Mouse (Mus musculus): Measurements from ENCODE around the gene Npsr1. TPM values are rescaled to one million over a fixed set of nuclear protein-coding genes. Genes with fewer than 3 reads are reported as not detected.

Npsr1 gene
- polyA plus RNA-seq (2014; fragmentation: Nextera tagmentation; extraction: Ambion mirVana): 0.12 TPM in 1 of 2 replicates, not detected in the other

DNA sequence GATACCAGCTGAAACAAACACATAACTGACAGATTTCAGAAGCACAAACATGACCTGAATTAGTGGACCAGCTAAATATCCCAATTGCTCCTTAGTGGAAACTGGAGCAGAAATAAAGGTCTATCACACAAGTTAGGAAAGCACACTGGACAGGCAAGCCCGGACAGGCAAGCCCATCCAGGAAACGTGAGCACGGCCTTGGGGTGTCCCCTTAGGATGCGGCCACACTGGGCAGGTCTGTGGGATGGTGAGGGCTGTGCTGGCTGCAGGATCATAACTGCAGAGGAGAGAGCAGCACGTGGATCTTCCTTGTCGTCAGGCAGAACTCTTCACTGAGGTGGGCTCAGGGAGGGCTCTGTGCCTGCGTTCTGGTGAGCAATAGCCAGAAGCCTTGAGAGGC is at the start of gene Npsr1:
Npsr1 (plus strand) TSS at position 301 of the 400 bp plus-strand sequence.
- Histone ChIP-seq H3K4me2 (no peak within 1 kb of the TSS), H3K9ac (ENCODE audit: low read length) (no peak within 1 kb of the TSS), H3K4me1 (ENCODE audit: control insufficient read depth, insufficient read depth, low read length) (no peaks in the 10 kb centered on the region), H3K4me3 (ENCODE audit: low read depth, low read length) (no peak within 1 kb of the TSS), H3K27ac (ENCODE audit: low read depth, low read length) (no peak within 1 kb of the TSS), H3K36me3 (ENCODE audit: control insufficient read depth, insufficient read depth, low read length) (no peaks in the 10 kb centered on the region), H3K27me3 (ENCODE audit: control insufficient read depth, insufficient read depth, low read length) (no peaks in the 10 kb centered on the region), H3K9me3 (ENCODE audit: control insufficient read depth, low read length) (no peaks in the 10 kb centered on the region)
- no peak for ATAC-seq (ENCODE audit: low FRiP score)
- 80% methylated on average over 7 of the region's 7 CpGs for WGBS
- no peak for DNase-seq (ENCODE audit: low spot score, missing footprints)

DNA sequence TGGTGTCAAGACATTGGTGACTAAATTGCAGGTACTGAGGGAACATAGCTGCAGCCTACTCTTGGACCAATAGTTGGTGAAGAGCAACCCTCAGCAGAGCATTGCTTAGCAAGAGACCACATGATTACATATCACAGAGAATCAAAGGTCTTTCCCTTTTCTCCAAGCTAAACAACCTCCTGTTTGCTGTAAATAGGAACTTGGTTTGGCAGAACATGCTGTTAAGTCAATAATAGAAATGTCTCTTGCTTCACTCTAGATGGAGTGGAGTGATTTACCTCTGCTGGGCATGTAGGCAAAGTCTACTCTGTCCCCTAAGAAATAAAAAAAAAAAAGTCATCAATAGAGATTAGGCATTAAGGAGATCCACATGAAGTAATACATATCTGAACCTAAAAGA is 46.3 kb upstream of the Npsr1 start:
- DNase-seq (ENCODE audit: low spot score, missing footprints) (no peak), ATAC-seq (ENCODE audit: low FRiP score) (no peak)
- no peak overlapping the region for H3K4me2 ChIP-seq
- H3K9ac ChIP-seq (ENCODE audit: low read length): no peak overlapping the region
- no peaks in the 10 kb centered on the region for H3K9me3 ChIP-seq (ENCODE audit: control insufficient read depth, low read length)
- H3K36me3 ChIP-seq (ENCODE audit: control insufficient read depth, insufficient read depth, low read length): no peaks in the 10 kb centered on the region
- H3K4me3 ChIP-seq (ENCODE audit: low read depth, low read length): no peak overlapping the region
- no peaks in the 10 kb centered on the region for H3K4me1 ChIP-seq (ENCODE audit: control insufficient read depth, insufficient read depth, low read length)
- no peak overlapping the region for H3K27ac ChIP-seq (ENCODE audit: low read depth, low read length)
- no peaks in the 10 kb centered on the region for H3K27me3 ChIP-seq (ENCODE audit: control insufficient read depth, insufficient read depth, low read length)

DNA sequence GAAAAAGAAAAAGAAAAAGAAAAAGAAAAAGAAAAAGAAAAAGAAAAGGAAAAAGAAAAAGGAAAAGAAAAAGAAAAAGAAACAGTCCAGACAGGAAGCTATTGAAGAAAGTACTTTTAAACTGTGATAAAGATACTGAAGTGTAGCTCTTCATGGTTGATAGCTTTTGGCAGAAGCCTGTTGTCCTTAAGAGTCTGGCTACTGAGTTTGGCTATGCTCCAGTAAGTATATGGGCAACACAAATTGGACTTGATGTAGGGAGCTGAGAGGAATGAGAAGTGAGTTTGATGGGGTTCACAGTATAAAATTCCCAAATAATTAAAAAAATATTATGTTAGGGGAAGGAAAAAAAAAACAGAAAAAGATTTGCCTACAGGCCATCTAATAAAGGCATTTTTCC is 34.5 kb upstream of the Npsr1 start:
- no peak overlapping the region for H3K27ac ChIP-seq (ENCODE audit: low read depth, low read length)
- H3K9me3 ChIP-seq (ENCODE audit: control insufficient read depth, low read length): no peaks in the 10 kb centered on the region
- no peaks in the 10 kb centered on the region for H3K36me3 ChIP-seq (ENCODE audit: control insufficient read depth, insufficient read depth, low read length)
- H3K4me1 ChIP-seq (ENCODE audit: control insufficient read depth, insufficient read depth, low read length): no peaks in the 10 kb centered on the region
- DNase-seq (ENCODE audit: low spot score, missing footprints) (no peak), ATAC-seq (ENCODE audit: low FRiP score) (no peak)
- H3K4me2 ChIP-seq: no peak overlapping the region
- H3K27me3 ChIP-seq (ENCODE audit: control insufficient read depth, insufficient read depth, low read length): no peaks in the 10 kb centered on the region
- H3K4me3 ChIP-seq (ENCODE audit: low read depth, low read length): no peak overlapping the region
- no peak overlapping the region for H3K9ac ChIP-seq (ENCODE audit: low read length)

DNA sequence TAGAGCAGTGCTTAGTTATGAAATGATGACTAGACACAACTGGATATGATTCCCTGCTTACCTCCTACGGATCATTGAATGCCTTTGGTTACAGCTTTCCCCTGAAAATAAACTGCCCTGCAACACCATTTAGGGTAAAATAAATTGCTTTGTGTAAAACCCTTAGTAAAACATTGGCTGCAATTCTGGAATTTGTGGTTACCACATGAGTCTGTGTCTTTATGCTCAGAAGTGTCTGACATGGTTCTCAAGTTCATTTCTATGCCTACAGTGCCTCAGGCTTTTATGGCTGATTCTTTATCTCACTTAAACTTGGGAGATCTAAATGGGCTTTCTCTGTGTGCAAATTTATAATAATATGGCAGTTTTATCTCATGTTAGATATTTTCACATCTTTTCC is 26.1 kb upstream of the Npsr1 start:
- Histone ChIP-seq H3K9ac (ENCODE audit: low read length) (no peak overlapping the region), H3K4me1 (ENCODE audit: control insufficient read depth, insufficient read depth, low read length) (no peaks in the 10 kb centered on the region), H3K4me2 (no peak overlapping the region), H3K27ac (ENCODE audit: low read depth, low read length) (no peak overlapping the region), H3K36me3 (ENCODE audit: control insufficient read depth, insufficient read depth, low read length) (no peaks in the 10 kb centered on the region), H3K27me3 (ENCODE audit: control insufficient read depth, insufficient read depth, low read length) (no peaks in the 10 kb centered on the region), H3K9me3 (ENCODE audit: control insufficient read depth, low read length) (no peaks in the 10 kb centered on the region), H3K4me3 (ENCODE audit: low read depth, low read length) (no peak overlapping the region)
- DNase-seq (ENCODE audit: low spot score, missing footprints): no peak
- whole genome bisulfite sequencing: 84% methylated on average over 1 of the region's 1 CpGs
- no peak for ATAC-seq (ENCODE audit: low FRiP score)

DNA sequence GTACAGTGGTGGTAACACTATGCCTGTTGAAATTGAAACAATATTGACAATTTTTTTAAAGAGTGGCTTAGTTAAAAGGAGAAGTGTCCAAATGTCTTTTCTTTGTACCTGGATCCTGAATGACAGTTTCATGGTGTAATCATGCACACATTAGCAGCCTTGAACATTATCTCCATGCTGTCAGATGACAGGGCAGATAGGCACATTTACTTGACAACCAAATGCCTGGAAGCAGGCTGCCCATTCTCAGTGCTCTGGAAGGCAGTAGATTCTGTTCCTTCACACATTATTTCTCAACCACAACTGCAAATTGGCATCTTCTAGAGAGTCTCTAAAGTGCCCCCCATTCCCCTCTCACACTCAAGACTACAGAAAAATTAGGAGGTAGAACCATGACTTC is 20.2 kb upstream of the Npsr1 start:
- H3K27me3 ChIP-seq (ENCODE audit: control insufficient read depth, insufficient read depth, low read length): no peaks in the 10 kb centered on the region
- no peak overlapping the region for H3K4me3 ChIP-seq (ENCODE audit: low read depth, low read length)
- ATAC-seq (ENCODE audit: low FRiP score) (no peak), DNase-seq (ENCODE audit: low spot score, missing footprints) (no peak)
- no peaks in the 10 kb centered on the region for H3K4me1 ChIP-seq (ENCODE audit: control insufficient read depth, insufficient read depth, low read length)
- H3K9me3 ChIP-seq (ENCODE audit: control insufficient read depth, low read length): no peaks in the 10 kb centered on the region
- H3K27ac ChIP-seq (ENCODE audit: low read depth, low read length): no peak overlapping the region
- no peaks in the 10 kb centered on the region for H3K36me3 ChIP-seq (ENCODE audit: control insufficient read depth, insufficient read depth, low read length)
- H3K4me2 ChIP-seq: no peak overlapping the region
- H3K9ac ChIP-seq (ENCODE audit: low read length): no peak overlapping the region

DNA sequence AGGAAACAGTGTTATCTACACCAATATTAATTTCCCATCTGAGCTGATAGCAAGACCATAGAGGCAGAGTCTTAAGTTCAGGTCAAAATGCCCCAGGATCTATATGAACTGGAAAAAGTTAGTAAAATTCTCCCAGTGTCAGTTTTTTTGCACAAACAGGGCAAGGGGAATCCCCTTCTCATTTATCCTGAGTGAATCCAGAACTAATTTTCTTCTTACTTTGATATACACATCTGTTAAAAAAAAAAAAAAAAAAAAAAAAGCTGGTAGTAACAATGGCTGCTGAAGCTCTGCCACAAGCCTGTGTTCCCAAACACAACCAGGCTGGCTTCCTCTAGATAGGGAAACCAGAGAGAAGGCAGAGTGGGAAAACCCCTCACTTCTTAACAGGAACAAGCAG is 5.9 kb upstream of the Npsr1 start:
- Histone ChIP-seq H3K9ac (ENCODE audit: low read length) (no peak overlapping the region), H3K36me3 (ENCODE audit: control insufficient read depth, insufficient read depth, low read length) (no peaks in the 10 kb centered on the region), H3K4me2 (no peak overlapping the region), H3K9me3 (ENCODE audit: control insufficient read depth, low read length) (no peaks in the 10 kb centered on the region), H3K4me3 (ENCODE audit: low read depth, low read length) (no peak overlapping the region), H3K27ac (ENCODE audit: low read depth, low read length) (no peak overlapping the region), H3K4me1 (ENCODE audit: control insufficient read depth, insufficient read depth, low read length) (no peaks in the 10 kb centered on the region), H3K27me3 (ENCODE audit: control insufficient read depth, insufficient read depth, low read length) (no peaks in the 10 kb centered on the region)
- no peak for ATAC-seq (ENCODE audit: low FRiP score)
- no peak for DNase-seq (ENCODE audit: low spot score, missing footprints)

DNA sequence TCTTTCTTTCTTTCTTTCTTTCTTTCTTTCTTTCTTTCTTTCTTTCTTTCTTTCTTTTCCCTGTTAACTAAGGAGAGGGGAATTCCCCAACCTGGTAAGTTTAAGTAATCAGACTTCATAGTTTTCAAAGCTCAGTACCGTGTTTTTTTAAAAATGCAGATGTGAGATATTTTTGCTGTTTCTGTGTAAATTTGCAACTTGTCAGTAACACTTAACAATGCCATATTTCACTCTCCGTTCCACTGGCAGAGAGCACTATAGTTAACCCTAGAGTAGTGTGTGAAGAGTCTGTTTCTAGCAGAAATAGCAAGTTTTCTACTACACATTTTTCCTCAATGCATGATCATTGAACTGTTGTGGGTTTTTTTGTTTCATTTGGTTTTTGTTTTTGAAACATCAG is 730 bp downstream of the Npsr1 start:
- Histone ChIP-seq H3K4me1 (ENCODE audit: control insufficient read depth, insufficient read depth, low read length) (no peaks in the 10 kb centered on the region), H3K9me3 (ENCODE audit: control insufficient read depth, low read length) (no peaks in the 10 kb centered on the region), H3K4me3 (ENCODE audit: low read depth, low read length) (no peak overlapping the region), H3K4me2 (no peak overlapping the region), H3K27ac (ENCODE audit: low read depth, low read length) (no peak overlapping the region), H3K36me3 (ENCODE audit: control insufficient read depth, insufficient read depth, low read length) (no peaks in the 10 kb centered on the region), H3K9ac (ENCODE audit: low read length) (no peak overlapping the region), H3K27me3 (ENCODE audit: control insufficient read depth, insufficient read depth, low read length) (no peaks in the 10 kb centered on the region)
- no peak for DNase-seq (ENCODE audit: low spot score, missing footprints)
- no peak for ATAC-seq (ENCODE audit: low FRiP score)
- WGBS: 85% methylated on average over 2 of the region's 2 CpGs

DNA sequence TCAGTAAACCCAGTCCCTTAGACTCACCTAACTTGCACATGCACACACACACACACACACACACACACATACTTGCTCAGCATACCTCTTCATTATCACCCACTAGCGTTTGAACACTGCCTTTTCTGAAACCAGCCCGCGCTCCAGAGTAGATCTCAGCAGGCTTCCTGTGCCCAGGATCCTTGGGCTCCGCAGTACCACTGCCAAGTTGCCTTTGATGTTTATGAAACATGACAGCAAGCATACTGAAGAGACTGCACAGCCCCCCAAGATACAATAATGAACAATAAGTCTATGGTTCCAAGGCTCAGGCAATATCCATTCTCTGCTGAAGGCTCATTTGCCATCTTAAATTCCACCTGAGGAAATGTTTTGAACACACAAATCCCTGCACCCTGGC is 1.8 kb downstream of the Npsr1 start:
- Histone ChIP-seq H3K9me3 (ENCODE audit: control insufficient read depth, low read length) (no peaks in the 10 kb centered on the region), H3K4me2 (no peak overlapping the region), H3K4me1 (ENCODE audit: control insufficient read depth, insufficient read depth, low read length) (no peaks in the 10 kb centered on the region), H3K27ac (ENCODE audit: low read depth, low read length) (no peak overlapping the region), H3K36me3 (ENCODE audit: control insufficient read depth, insufficient read depth, low read length) (no peaks in the 10 kb centered on the region), H3K27me3 (ENCODE audit: control insufficient read depth, insufficient read depth, low read length) (no peaks in the 10 kb centered on the region), H3K4me3 (ENCODE audit: low read depth, low read length) (no peak overlapping the region), H3K9ac (ENCODE audit: low read length) (no peak overlapping the region)
- 67% methylated on average over 4 of the region's 4 CpGs for WGBS
- no peak for ATAC-seq (ENCODE audit: low FRiP score)
- no peak for DNase-seq (ENCODE audit: low spot score, missing footprints)

DNA sequence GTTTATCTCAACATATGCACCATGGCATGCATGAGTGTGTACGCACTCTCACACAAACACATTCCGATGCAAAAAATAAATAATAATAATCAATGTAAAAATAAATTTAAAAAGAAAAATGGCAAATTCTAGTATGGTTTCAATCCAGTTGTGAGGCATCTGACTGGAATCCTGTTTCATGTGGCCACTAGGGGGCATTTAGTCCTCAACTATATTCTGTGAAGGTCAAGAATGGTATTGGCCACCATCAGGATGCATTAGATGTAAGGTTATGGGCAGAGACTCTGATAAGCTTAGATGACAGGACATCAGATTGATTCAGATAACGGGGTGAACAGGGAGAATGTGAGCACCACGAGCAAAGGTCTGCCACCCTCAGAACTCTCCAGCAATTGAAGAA is 21.6 kb downstream of the Npsr1 start:
- no peaks in the 10 kb centered on the region for H3K9me3 ChIP-seq (ENCODE audit: control insufficient read depth, low read length)
- H3K4me3 ChIP-seq (ENCODE audit: low read depth, low read length): no peak overlapping the region
- DNase-seq (ENCODE audit: low spot score, missing footprints) (peak; percentile 85), ATAC-seq (ENCODE audit: low FRiP score) (peak; percentile 83; the same call in 1 of the 2 replicates)
- 47% methylated on average over 4 of the region's 4 CpGs for WGBS
- H3K4me2 ChIP-seq: no peak overlapping the region
- H3K27me3 ChIP-seq (ENCODE audit: control insufficient read depth, insufficient read depth, low read length): no peaks in the 10 kb centered on the region
- H3K9ac ChIP-seq (ENCODE audit: low read length): no peak overlapping the region
- H3K4me1 ChIP-seq (ENCODE audit: control insufficient read depth, insufficient read depth, low read length): no peaks in the 10 kb centered on the region
- H3K36me3 ChIP-seq (ENCODE audit: control insufficient read depth, insufficient read depth, low read length): no peaks in the 10 kb centered on the region
- H3K27ac ChIP-seq (ENCODE audit: low read depth, low read length): no peak overlapping the region

DNA sequence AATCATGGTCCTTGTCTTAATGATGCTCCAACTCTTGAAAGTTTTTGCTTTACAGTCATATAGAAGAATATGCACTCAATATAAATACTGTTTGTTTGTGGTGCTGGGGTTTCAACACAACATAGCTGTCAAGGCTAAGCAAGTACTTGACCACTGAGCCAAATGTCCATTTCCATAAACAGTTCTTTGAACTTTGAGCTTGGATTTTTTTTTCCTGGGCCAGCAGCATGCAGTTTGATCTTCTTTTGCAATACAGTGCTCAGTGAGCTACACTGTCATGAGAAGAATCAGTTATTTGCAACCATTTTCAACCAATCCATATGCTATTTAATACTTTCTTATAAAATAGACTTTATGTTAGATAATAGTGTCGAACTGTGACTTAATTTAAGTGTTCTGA is 35.3 kb downstream of the Npsr1 start:
- Histone ChIP-seq H3K27ac (ENCODE audit: low read depth, low read length) (no peak overlapping the region), H3K36me3 (ENCODE audit: control insufficient read depth, insufficient read depth, low read length) (no peaks in the 10 kb centered on the region), H3K4me2 (no peak overlapping the region), H3K9ac (ENCODE audit: low read length) (no peak overlapping the region), H3K27me3 (ENCODE audit: control insufficient read depth, insufficient read depth, low read length) (no peaks in the 10 kb centered on the region), H3K9me3 (ENCODE audit: control insufficient read depth, low read length) (no peaks in the 10 kb centered on the region), H3K4me1 (ENCODE audit: control insufficient read depth, insufficient read depth, low read length) (no peaks in the 10 kb centered on the region), H3K4me3 (ENCODE audit: low read depth, low read length) (no peak overlapping the region)
- DNase-seq (ENCODE audit: low spot score, missing footprints): no peak
- WGBS: 91% methylated on average over 1 of the region's 1 CpGs
- ATAC-seq (ENCODE audit: low FRiP score): no peak

Data from midbrain, embryonic 11.5 days (tissue).